Mouse (Mus musculus): ENCODE results near the gene 1700092M07Rik.
A peak's percentile ranks its signal among the peaks of the same experiment; 100 is the strongest.

1700092M07Rik gene

GRCm38 (mm10) chr19:8742176-8742575, 1.7 kb downstream of the 1700092M07Rik start:
- DNase-seq (ENCODE audit: low spot score), result no peak

GRCm38 (mm10) chr19:8745382-8745781, 4.9 kb downstream of the 1700092M07Rik start:
- DNase-seq (ENCODE audit: low spot score), result no peak

GRCm38 (mm10) chr19:8747368-8747767, 6.8 kb downstream of the 1700092M07Rik start:
- DNase-seq (ENCODE audit: low spot score), result no peak

- no peak for DNase-seq (ENCODE audit: low spot score)
Observed at GRCm38 (mm10) chr19:8755652-8756051, 15.1 kb downstream of the 1700092M07Rik start.

- DNase-seq (ENCODE audit: low spot score), result peak; percentile 88
Observed at GRCm38 (mm10) chr19:8756635-8757387, 16.3 kb downstream of the 1700092M07Rik start, which contains the start of gene Nxf1. Gene Nxf1 (plus strand): TSS chr19:8757073.

GRCm38 (mm10) chr19:8757471-8757998, 17.0 kb downstream of the 1700092M07Rik start:
- no peak for DNase-seq (ENCODE audit: low spot score)

GRCm38 (mm10) chr19:8758899-8759298, 18.4 kb downstream of the 1700092M07Rik start:
- no peak for DNase-seq (ENCODE audit: low spot score)

- no peak for DNase-seq (ENCODE audit: low spot score)
Observed at GRCm38 (mm10) chr19:8760757-8761156, 20.2 kb downstream of the 1700092M07Rik start.

- no peak for DNase-seq (ENCODE audit: low spot score)
Observed at GRCm38 (mm10) chr19:8763276-8763675, 22.8 kb downstream of the 1700092M07Rik start.

GRCm38 (mm10) chr19:8765562-8765961, 25.0 kb downstream of the 1700092M07Rik start:
- no peak for DNase-seq (ENCODE audit: low spot score)

- peak; percentile 67 for DNase-seq (ENCODE audit: low spot score)
Observed at GRCm38 (mm10) chr19:8770567-8771270, 30.2 kb downstream of the 1700092M07Rik start, which contains the start of gene Tmem223. Gene Tmem223 (plus strand): TSS chr19:8770996.

GRCm38 (mm10) chr19:8772996-8773395, 32.5 kb downstream of the 1700092M07Rik start:
- DNase-seq (ENCODE audit: low spot score), result no peak

GRCm38 (mm10) chr19:8773409-8773808, 32.9 kb downstream of the 1700092M07Rik start:
- DNase-seq (ENCODE audit: low spot score), result no peak

- DNase-seq (ENCODE audit: low spot score), result peak; percentile 97
Observed at GRCm38 (mm10) chr19:8774086-8774835, 33.7 kb downstream of the 1700092M07Rik start, which contains the start of gene Tmem179b. Gene Tmem179b (minus strand): TSS chr19:8774467.

- peak; percentile 11 for DNase-seq (ENCODE audit: low spot score)
Observed at GRCm38 (mm10) chr19:8774951-8775421, 34.5 kb downstream of the 1700092M07Rik start.

GRCm38 (mm10) chr19:8786008-8786781, 45.7 kb downstream of the 1700092M07Rik start, which contains the start of gene Taf6l:
Gene Taf6l (minus strand): TSS chr19:8786417.
- peak; percentile 88 for DNase-seq (ENCODE audit: low spot score)

- DNase-seq (ENCODE audit: low spot score), result no peak
Observed at GRCm38 (mm10) chr19:8788521-8788920, 48.0 kb downstream of the 1700092M07Rik start.

GRCm38 (mm10) chr19:8789171-8789570, 48.7 kb downstream of the 1700092M07Rik start:
- DNase-seq (ENCODE audit: low spot score), result no peak

GRCm38 (mm10) chr19:8790171-8790570, 49.7 kb downstream of the 1700092M07Rik start:
- no peak for DNase-seq (ENCODE audit: low spot score)
